Mouse (Mus musculus): Measurements from ENCODE around the gene Hnrnpd.

Hnrnpd gene

GRCm38 (mm10) chr5:99959236-99959936, 19.4 kb downstream of the Hnrnpd start:
- DNase-seq, result no peak

- DNase-seq, result no peak
Observed at GRCm38 (mm10) chr5:99958666-99959065, 20.1 kb downstream of the Hnrnpd start.

- DNase-seq, result no peak
Observed at GRCm38 (mm10) chr5:99953883-99954282, 24.9 kb downstream of the Hnrnpd start.

GRCm38 (mm10) chr5:99952513-99952912, 26.2 kb downstream of the Hnrnpd start:
- no peak for DNase-seq

GRCm38 (mm10) chr5:99941776-99942502, 36.8 kb downstream of the Hnrnpd start:
- DNase-seq, result no peak

GRCm38 (mm10) chr5:99941273-99941672, 37.5 kb downstream of the Hnrnpd start:
- DNase-seq, result no peak

- no peak for DNase-seq
Observed at GRCm38 (mm10) chr5:99939440-99939839, 39.3 kb downstream of the Hnrnpd start.

GRCm38 (mm10) chr5:99931910-99932309, 46.8 kb downstream of the Hnrnpd start:
- no peak for DNase-seq

- no peak for DNase-seq
Observed at GRCm38 (mm10) chr5:99927951-99928350, 50.8 kb downstream of the Hnrnpd start.

- no peak for DNase-seq
Observed at GRCm38 (mm10) chr5:99922033-99922432, 56.7 kb downstream of the Hnrnpd start.

- DNase-seq, result no peak
Observed at GRCm38 (mm10) chr5:99915494-99915893, 63.2 kb downstream of the Hnrnpd start.

GRCm38 (mm10) chr5:99906181-99906956, 72.4 kb downstream of the Hnrnpd start, which contains the start of gene Vamp9:
Vamp9 (plus strand) TSS chr5:99906254.
- peak; percentile 95 for DNase-seq
